Mouse (Mus musculus) bone marrow macrophage, adult 2 months (primary cell): ENCODE data around the gene Creg1. TPM values are rescaled to one million over a fixed set of nuclear protein-coding genes. Genes with fewer than 3 reads are reported as not detected.

ENCODE experiments used
- H3K27ac ChIP-seq: 2 replicates; pipeline ENCODE4 v1.5.1; 2012; ENCODE audit warnings: low read depth, low read length; ENCODE audit not compliant: insufficient read depth
- H3K4me1 ChIP-seq: 2 replicates; pipeline ENCODE4 v1.6.1; 2012; ENCODE audit warnings: low read length; ENCODE audit not compliant: control insufficient read depth, insufficient read depth
- H3K4me3 ChIP-seq: 2 replicates; pipeline ENCODE4 v1.5.1; 2012; ENCODE audit warnings: mild to moderate bottlenecking, low read length, moderate library complexity; ENCODE audit not compliant: insufficient read depth
- CTCF ChIP-seq: IDR thresholded peaks from 2 replicates; pipeline ENCODE4 v1.5.1; 2012; ENCODE audit warnings: low read depth, mild to moderate bottlenecking, low read length, moderate library complexity
- POLR2A ChIP-seq: IDR thresholded peaks from 2 replicates; pipeline ENCODE4 v1.6.1; 2012; ENCODE audit warnings: mild to moderate bottlenecking, low read depth, low read length, borderline replicate concordance
- polyA plus RNA-seq: library from polyadenylated mRNA; stranded (reverse); fragments of >200 nt; gene quantifications from 2 replicates; pipeline ENCODE4 v1.2.4, GENCODE M21; 2012; ENCODE audit not compliant: missing spikeins, insufficient read depth, insufficient read length

Gene Creg1
- polyA plus RNA-seq, 1 experiment = 906 TPM

DNA sequence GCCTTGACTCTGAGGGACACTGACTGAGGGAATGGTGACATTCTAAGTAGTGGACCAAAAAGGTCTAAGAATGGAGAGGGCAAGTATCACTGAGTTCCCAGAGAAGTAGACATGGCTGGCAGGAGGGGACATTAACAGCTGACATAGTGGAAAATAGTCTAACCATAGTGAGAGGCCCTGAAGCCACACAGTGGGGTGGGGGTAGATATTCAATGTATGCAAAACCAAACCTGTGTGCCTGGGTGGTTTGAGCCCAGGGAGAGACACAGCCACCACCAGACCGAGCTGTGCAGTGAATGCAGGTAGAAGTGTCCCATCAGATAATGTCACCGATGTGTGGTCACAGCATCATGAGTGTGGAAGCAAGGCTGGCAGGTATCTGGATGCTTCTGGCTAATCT, 58.5 kb downstream of the Creg1 start:
- no peaks in the 10 kb centered on the region for H3K4me1 ChIP-seq
- no peak overlapping the region for H3K27ac ChIP-seq
- TF ChIP-seq CTCF (no peak), POLR2A (no peak)
- no peak overlapping the region for H3K4me3 ChIP-seq

Other genes with a start within 250 kb of the Creg1 start
- 2.8 and 5.4 TPM in 2 replicates for gene Mpzl1, start 129.2 kb upstream of the Creg1 start, polyA plus RNA-seq
- 59.7 and 60.3 TPM in 2 replicates for gene Rcsd1, start 54.0 kb upstream of the Creg1 start, polyA plus RNA-seq
- 0.53 TPM in 1 of 2 replicates, not detected in the other for gene Cd247, start 24.9 kb downstream of the Creg1 start, polyA plus RNA-seq
- 10.0 and 12.3 TPM in 2 replicates for gene Pou2f1, start 238.9 kb downstream of the Creg1 start, polyA plus RNA-seq